Comparison of ENCODE assay signal across 12 mouse cellular contexts in genomic region chr6:34548406-34548990, GRCm38 (mm10). TPM values are rescaled to one million over a fixed set of nuclear protein-coding genes. Genes with fewer than 3 reads are reported as not detected.
DNase-seq lines count a peak whose midpoint lies in the region; ATAC-seq and TF ChIP-seq lines count a peak whose summit lies in the region.
"Had no signal": no experiment of that assay in that cellular context is flagged by ENCODE, and none has a peak within 500 bp of the region (broad histone marks: within the 10 kb centered on the region; RNA-seq: fewer than 3 reads in every experiment).

No protein-coding gene starts in this region.

- H3K27me3 ChIP-seq in neural tube, embryonic 13.5 days, result no peaks in the 10 kb centered on the region
- H3K27me3 ChIP-seq in intestine, embryonic 16.5 days (replicated peaks; ENCODE audit: control insufficient read depth, insufficient read depth, low read length), result no peaks in the 10 kb centered on the region
- H3K27me3 ChIP-seq in stomach, embryonic 15.5 days (replicated peaks), result no peaks in the 10 kb centered on the region
- H3K27me3 ChIP-seq: forebrain, embryonic 13.5 days; heart, embryonic 15.5 days had no signal

- no peak for TF ChIP-seq CTCF in gastrocnemius, adult 2 months (IDR thresholded peaks at IDR 0.05)

- intact Hi-C loops in gastrocnemius, adult 2 months (cut with DNase I), result loop anchor here (2.0 to 5.0 kb wide), 2 partner anchors 49 to 206 kb away; partner anchors contain the start of gene Cald1

- H3K4me1 ChIP-seq in neural tube, embryonic 13.5 days (replicated peaks), result peaks cover 32% of the 10 kb centered on the region
- peaks cover 24% of the 10 kb centered on the region for H3K4me1 ChIP-seq in intestine, embryonic 16.5 days (ENCODE audit: control insufficient read depth, insufficient read depth, low read length)
- H3K4me1 ChIP-seq in stomach, embryonic 15.5 days, result peaks cover 7% of the 10 kb centered on the region

- H3K9me3 ChIP-seq in neural tube, embryonic 13.5 days, result no peaks in the 10 kb centered on the region
- no peaks in the 10 kb centered on the region for H3K9me3 ChIP-seq in intestine, embryonic 16.5 days (ENCODE audit: control insufficient read depth, low read length)
- H3K9me3 ChIP-seq in stomach, embryonic 15.5 days, result no peaks in the 10 kb centered on the region
- H3K9me3 ChIP-seq: forebrain, embryonic 13.5 days; heart, embryonic 15.5 days had no signal

- no peak overlapping the region for H3K4me2 ChIP-seq in neural tube, embryonic 13.5 days
- no peak overlapping the region for H3K4me2 ChIP-seq in intestine, embryonic 16.5 days (ENCODE audit: low read depth, low read length)
- no peak overlapping the region; the same call in 1 of the 2 replicates for H3K4me2 ChIP-seq in stomach, embryonic 15.5 days
- H3K4me2 ChIP-seq: forebrain, embryonic 13.5 days; heart, embryonic 15.5 days had no signal

- H3K27ac ChIP-seq in gastrocnemius, adult 2 months, result peak overlapping the region; percentile 46
- H3K27ac ChIP-seq in neural tube, embryonic 13.5 days (replicated peaks), result peak overlapping the region; percentile 49; the same call in 1 of the 2 replicates
- H3K27ac ChIP-seq in intestine, embryonic 16.5 days (ENCODE audit: low read length), result peak overlapping the region; percentile 71
- H3K27ac ChIP-seq in stomach, embryonic 15.5 days, result peak overlapping the region; percentile 80
- H3K27ac ChIP-seq: forebrain, embryonic 13.5 days; heart, embryonic 15.5 days had no signal

- no peaks in the 10 kb centered on the region for H3K36me3 ChIP-seq in neural tube, embryonic 13.5 days
- no peaks in the 10 kb centered on the region for H3K36me3 ChIP-seq in intestine, embryonic 16.5 days (ENCODE audit: control insufficient read depth, insufficient read depth, low read length)
- no peaks in the 10 kb centered on the region for H3K36me3 ChIP-seq in stomach, embryonic 15.5 days
- H3K36me3 ChIP-seq: heart, embryonic 15.5 days had no signal

- no peak for DNase-seq in gastrocnemius, adult 2 months
- DNase-seq in gastrocnemius, adult 8-10 months (ENCODE audit: low spot score in 2 of 2), result no peak
- DNase-seq in neural tube, embryonic 10.5 days (ENCODE audit: extremely low spot score, low spot score), result no peak
- no peak for DNase-seq in layer of hippocampus, adult 18-20 months (ENCODE audit: low spot score in 2 of 2)
- DNase-seq in frontal cortex, postnatal 36 days (ENCODE audit: low spot score in 2 of 2), result no peak

- peak overlapping the region; percentile 49 for H3K4me3 ChIP-seq in gastrocnemius, adult 2 months
- no peak overlapping the region for H3K4me3 ChIP-seq in neural tube, embryonic 13.5 days
- H3K4me3 ChIP-seq in intestine, embryonic 16.5 days (ENCODE audit: low read length), result no peak overlapping the region
- no peak overlapping the region for H3K4me3 ChIP-seq in stomach, embryonic 15.5 days (replicated peaks)
- H3K4me3 ChIP-seq: forebrain, embryonic 13.5 days; heart, embryonic 15.5 days had no signal

- ATAC-seq in neural tube, embryonic 13.5 days (ENCODE audit: low read depth), result no peak
- peak; percentile 46 for ATAC-seq in intestine, embryonic 16.5 days
- ATAC-seq in stomach, embryonic 15.5 days (ENCODE audit: insufficient read depth, low FRiP score, low read depth), result peak; percentile 43; the same call in 1 of the 2 replicates
- ATAC-seq: activated CD4-positive, CD25-positive, alpha-beta regulatory T cell, adult 4 months; forebrain, embryonic 13.5 days; inflammation-experienced regulatory T-cells, adult 6 months had no signal

- WGBS in neural tube, embryonic 13.5 days, result 44% methylated on average over 13 of the region's 13 CpGs
- whole genome bisulfite sequencing in intestine, embryonic 16.5 days, result 43% methylated on average over 13 of the region's 13 CpGs
- WGBS in stomach, embryonic 15.5 days, result 45% methylated on average over 13 of the region's 13 CpGs

- no peak overlapping the region for H3K9ac ChIP-seq in neural tube, embryonic 13.5 days
- no peak overlapping the region for H3K9ac ChIP-seq in intestine, embryonic 16.5 days (ENCODE audit: low read depth, low read length)
- no peak overlapping the region for H3K9ac ChIP-seq in stomach, embryonic 15.5 days
- H3K9ac ChIP-seq: forebrain, embryonic 13.5 days; heart, embryonic 15.5 days had no signal

RNA-seq across cellular contexts. Expression of gene Cald1, which starts 49.8 kb away (rescaled TPM):
- total RNA-seq in gastrocnemius, adult 2 months (2021), result 10 to 100 TPM; 23.9 to 39.9 TPM
- 10 to 100 TPM; 11.5 to 27.6 (median 19.1) TPM for total RNA-seq in gastrocnemius, adult 8-10 months (2022)
- polyA plus RNA-seq in neural tube, embryonic 13.5 days (2015; fragmentation: Nextera tagmentation; extraction: Ambion mirVana), result 92.0 and 96.2 TPM in 2 replicates
- 283 and 336 TPM in 2 replicates for polyA plus RNA-seq in intestine, embryonic 16.5 days (2015; fragmentation: Nextera tagmentation; extraction: Ambion mirVana)
- polyA plus RNA-seq in stomach, embryonic 15.5 days (2015; fragmentation: Nextera tagmentation; extraction: Ambion mirVana), result 396 and 401 TPM in 2 replicates
- total RNA-seq in layer of hippocampus, adult 18-20 months (2021), result 10 to 100 TPM; 27.6 to 28.3 TPM
- polyA plus RNA-seq: activated CD4-positive, CD25-positive, alpha-beta regulatory T cell, adult 4 months had no signal
